Comparison of ENCODE assay signal across 20 mouse cellular contexts in the genomic region with DNA sequence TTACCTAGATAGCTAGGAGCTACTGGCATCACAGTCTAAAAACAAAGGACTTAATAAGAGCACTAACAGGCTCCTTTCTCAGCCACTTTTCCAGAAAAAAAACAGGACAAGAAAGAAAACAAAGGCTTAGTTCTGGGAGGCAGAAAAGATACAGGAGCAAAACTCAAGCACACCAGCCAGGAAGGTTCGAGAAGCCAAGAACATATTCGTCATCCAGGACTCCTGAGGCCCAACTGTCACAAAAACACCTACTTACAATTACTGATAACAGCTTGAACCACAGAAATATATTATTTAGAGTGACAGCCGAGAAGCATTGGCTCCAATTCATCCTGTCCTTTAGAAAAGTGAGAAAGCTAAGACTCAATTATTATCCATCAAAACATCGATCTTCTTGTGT.
"Had no signal": no experiment of that assay in that cellular context is flagged by ENCODE, and none has a peak within 500 bp of the region (broad histone marks: within the 10 kb centered on the region; RNA-seq: fewer than 3 reads in every experiment).

No protein-coding gene starts in this region.

- DNase-seq: lung, embryonic 14.5 days; lung, postnatal 10 days; lung, postnatal 4 days; midbrain, embryonic 14.5 days; retina, postnatal 1 day; right cerebral cortex, adult 18-20 months; right cerebral cortex, postnatal 25 days; right cerebral cortex, postnatal 4 days; spleen, adult 18-20 months; thymus, adult 2 months; thymus, postnatal 25 days; thymus, postnatal 4 days had no signal

- H3K4me2 ChIP-seq: lung, embryonic 14.5 days; midbrain, embryonic 12.5 days; neural tube, embryonic 13.5 days; neural tube, embryonic 15.5 days; stomach, embryonic 15.5 days had no signal

- ATAC-seq: midbrain, embryonic 16.5 days had no signal

- H3K27me3 ChIP-seq: midbrain, embryonic 12.5 days; neural tube, embryonic 13.5 days; neural tube, embryonic 15.5 days; stomach, embryonic 15.5 days had no signal

- H3K4me3 ChIP-seq: midbrain, embryonic 10.5 days; midbrain, embryonic 12.5 days; myocyte; neural tube, embryonic 13.5 days; neural tube, embryonic 15.5 days; stomach, embryonic 15.5 days had no signal

- H3K9ac ChIP-seq: lung, embryonic 14.5 days; midbrain, embryonic 12.5 days; neural tube, embryonic 13.5 days; neural tube, embryonic 15.5 days; stomach, embryonic 15.5 days had no signal

- H3K9me3 ChIP-seq: midbrain, embryonic 10.5 days; midbrain, embryonic 12.5 days; neural tube, embryonic 13.5 days; neural tube, embryonic 15.5 days; stomach, embryonic 15.5 days had no signal

- H3K4me1 ChIP-seq: midbrain, embryonic 10.5 days; midbrain, embryonic 12.5 days; neural tube, embryonic 13.5 days; neural tube, embryonic 15.5 days; stomach, embryonic 15.5 days had no signal

- H3K36me3 ChIP-seq: midbrain, embryonic 10.5 days; midbrain, embryonic 12.5 days; neural tube, embryonic 13.5 days; neural tube, embryonic 15.5 days; stomach, embryonic 15.5 days had no signal

- H3K27ac ChIP-seq: midbrain, embryonic 10.5 days; midbrain, embryonic 12.5 days; neural tube, embryonic 13.5 days; neural tube, embryonic 15.5 days; stomach, embryonic 15.5 days; stomach, postnatal 0 days had no signal
